ENCODE assay signal across 8 mouse cellular contexts in genomic region chr5:99975061-99975460, GRCm38 (mm10). TPM values are rescaled to one million over a fixed set of nuclear protein-coding genes. Genes with fewer than 3 reads are reported as not detected.
A peak's percentile ranks its signal among the peaks of the same experiment; 100 is the strongest.
DNase-seq lines count a peak whose midpoint lies in the region; ATAC-seq lines count a peak whose summit lies in the region.

No protein-coding gene starts in this region.

- WGBS in heart, embryonic 15.5 days: 35% methylated on average over 4 of the region's 4 CpGs
- WGBS in hindbrain, embryonic 10.5 days: 76% methylated on average over 4 of the region's 4 CpGs
- 54% methylated on average over 4 of the region's 4 CpGs for WGBS in liver, embryonic 16.5 days (ENCODE audit: insufficient replicate concordance)

- no peak for ATAC-seq in heart, embryonic 15.5 days (replicated peaks; ENCODE audit: insufficient number of reproducible peaks, insufficient read depth, low FRiP score, low read depth)
- no peak for ATAC-seq in liver, embryonic 16.5 days (ENCODE audit: low read depth)

- H3K4me1 ChIP-seq in heart, embryonic 15.5 days (replicated peaks): peaks cover 33% of the 10 kb centered on the region
- peaks cover 39% of the 10 kb centered on the region for H3K4me1 ChIP-seq in hindbrain, embryonic 10.5 days (replicated peaks)
- peaks cover 26% of the 10 kb centered on the region for H3K4me1 ChIP-seq in liver, embryonic 16.5 days (ENCODE audit: control insufficient read depth, low read depth, low read length)

- no peak overlapping the region for H3K27ac ChIP-seq in heart, embryonic 15.5 days
- no peak overlapping the region for H3K27ac ChIP-seq in hindbrain, embryonic 10.5 days
- no peak overlapping the region for H3K27ac ChIP-seq in liver, embryonic 16.5 days (ENCODE audit: low read length)

- H3K4me2 ChIP-seq in heart, embryonic 15.5 days: peak overlapping the region; percentile 83
- peak overlapping the region; percentile 95 for H3K4me2 ChIP-seq in liver, embryonic 16.5 days (ENCODE audit: low read depth, low read length)

- H3K9ac ChIP-seq in heart, embryonic 15.5 days: no peak overlapping the region
- no peak overlapping the region; the same call in 1 of the 2 replicates for H3K9ac ChIP-seq in liver, embryonic 16.5 days (ENCODE audit: low read depth, low read length)

- no peak overlapping the region for H3K4me3 ChIP-seq in heart, embryonic 15.5 days
- peak overlapping the region; percentile 96 for H3K4me3 ChIP-seq in hindbrain, embryonic 10.5 days
- peak overlapping the region; percentile 25 for H3K4me3 ChIP-seq in liver, embryonic 16.5 days (ENCODE audit: low read depth, low read length)

- H3K9me3 ChIP-seq in heart, embryonic 15.5 days (replicated peaks): no peaks in the 10 kb centered on the region
- H3K9me3 ChIP-seq in hindbrain, embryonic 10.5 days: no peaks in the 10 kb centered on the region
- H3K9me3 ChIP-seq in liver, embryonic 16.5 days (replicated peaks; ENCODE audit: control insufficient read depth, low read length): no peaks in the 10 kb centered on the region

- DNase-seq in heart, adult 8-10 months (ENCODE audit: low spot score): no peak
- DNase-seq in brain, adult 2 months (ENCODE audit: low read depth, low spot score): peak; percentile 25
- DNase-seq in hindbrain, embryonic 10.5 days (ENCODE audit: low spot score): no peak
- no peak for DNase-seq in thymus, postnatal 4 days
- no peak for DNase-seq in lung, postnatal 14 days
- DNase-seq in kidney, adult 11 months: no peak

- H3K36me3 ChIP-seq in heart, embryonic 15.5 days: no peaks in the 10 kb centered on the region
- H3K36me3 ChIP-seq in hindbrain, embryonic 10.5 days: peaks cover 56% of the 10 kb centered on the region
- H3K36me3 ChIP-seq in liver, embryonic 16.5 days (ENCODE audit: control insufficient read depth, insufficient read depth): peaks cover 11% of the 10 kb centered on the region; the same call in 1 of the 2 replicates

- no peaks in the 10 kb centered on the region for H3K27me3 ChIP-seq in heart, embryonic 15.5 days
- H3K27me3 ChIP-seq in hindbrain, embryonic 10.5 days (ENCODE audit: insufficient read depth, poor library complexity, severe bottlenecking): no peaks in the 10 kb centered on the region
- no peaks in the 10 kb centered on the region for H3K27me3 ChIP-seq in liver, embryonic 16.5 days (ENCODE audit: control insufficient read depth, insufficient read depth, low read depth, low read length)

RNA-seq across cellular contexts. Expression of gene Hnrnpd, which starts 3.7 kb away (rescaled TPM):
- polyA plus RNA-seq in heart, embryonic 15.5 days (2015; fragmentation: Nextera tagmentation; extraction: Ambion mirVana): 94.3 and 128 TPM in 2 replicates
- total RNA-seq in heart, adult 8-10 months (2022): 100 to 1,000 TPM in 1 of 4 experiments, 10 to 100 TPM in 3; 63.7 to 105 (median 80.0) TPM
- 247 and 280 TPM in 2 replicates for polyA plus RNA-seq in hindbrain, embryonic 10.5 days (2016; fragmentation: Nextera tagmentation; extraction: Ambion mirVana)
- polyA plus RNA-seq in liver, embryonic 16.5 days (2015; fragmentation: Nextera tagmentation; extraction: Ambion mirVana): 18.0 and 18.5 TPM in 2 replicates

RNA-seq across cellular contexts. Expression of gene 4930524J08Rik, which starts 3.8 kb away (rescaled TPM):
- polyA plus RNA-seq in heart, embryonic 15.5 days (2015; fragmentation: Nextera tagmentation; extraction: Ambion mirVana): 0.52 and 0.84 TPM in 2 replicates
- total RNA-seq in heart, adult 8-10 months (2022): 1 to 10 TPM in 2 of 4 experiments, under 1 TPM in 1, not detected in 1; 0.95 to 1.7 (median 1.5) TPM
- polyA plus RNA-seq in hindbrain, embryonic 10.5 days (2016; fragmentation: Nextera tagmentation; extraction: Ambion mirVana): 1.7 and 1.9 TPM in 2 replicates
- polyA plus RNA-seq in liver, embryonic 16.5 days (2015; fragmentation: Nextera tagmentation; extraction: Ambion mirVana): 0.40 and 0.48 TPM in 2 replicates
